Mouse (Mus musculus) natural killer cell, adult 2 months (primary cell): ENCODE results near the gene Adcy1.
A peak's percentile ranks its signal among the peaks of the same experiment; 100 is the strongest.

Source experiments
- DNase-seq, 2 experiments: peaks; one replicate each; pipeline ENCODE4 v3.0.0; 2022; ENCODE audit warnings: low spot score in 2 of 2

The Adcy1 gene

GRCm38 (mm10) chr11:7136246-7136855, 73.1 kb downstream of the Adcy1 start:
- no peak for DNase-seq

GRCm38 (mm10) chr11:7138370-7138769, 75.1 kb downstream of the Adcy1 start:
- no peak for DNase-seq

- peak in 1 of 2 experiments; percentile 18 for DNase-seq
Measured at GRCm38 (mm10) chr11:7140449-7140848, 77.2 kb downstream of the Adcy1 start.

GRCm38 (mm10) chr11:7142725-7143124, 79.4 kb downstream of the Adcy1 start:
- no peak for DNase-seq

GRCm38 (mm10) chr11:7144369-7144768, 81.1 kb downstream of the Adcy1 start:
- DNase-seq, result peak; percentile 11 to 19

GRCm38 (mm10) chr11:7145221-7145620, 81.9 kb downstream of the Adcy1 start:
- peak; percentile 71 to 78 for DNase-seq

GRCm38 (mm10) chr11:7147536-7147935, 84.2 kb downstream of the Adcy1 start:
- no peak for DNase-seq

- DNase-seq, result peak; percentile 5 to 10
Measured at GRCm38 (mm10) chr11:7147945-7148344, 84.7 kb downstream of the Adcy1 start.

- no peak for DNase-seq
Measured at GRCm38 (mm10) chr11:7149471-7149870, 86.2 kb downstream of the Adcy1 start.

- DNase-seq, result no peak
Measured at GRCm38 (mm10) chr11:7150511-7150910, 87.2 kb downstream of the Adcy1 start.

GRCm38 (mm10) chr11:7152371-7152770, 89.1 kb downstream of the Adcy1 start:
- no peak for DNase-seq

GRCm38 (mm10) chr11:7153081-7153480, 89.8 kb downstream of the Adcy1 start:
- no peak for DNase-seq

- DNase-seq, result no peak
Measured at GRCm38 (mm10) chr11:7156427-7156826, 93.1 kb downstream of the Adcy1 start.

- DNase-seq, result peak in 1 of 2 experiments; percentile 13
Measured at GRCm38 (mm10) chr11:7158196-7158595, 94.9 kb downstream of the Adcy1 start.

GRCm38 (mm10) chr11:7160146-7160545, 96.9 kb downstream of the Adcy1 start:
- no peak for DNase-seq

- no peak for DNase-seq
Measured at GRCm38 (mm10) chr11:7160637-7161101, 97.4 kb downstream of the Adcy1 start.

GRCm38 (mm10) chr11:7161502-7162174, 98.3 kb downstream of the Adcy1 start:
- DNase-seq, result peak; percentile 15 to 36

- no peak for DNase-seq
Measured at GRCm38 (mm10) chr11:7164416-7164815, 101.1 kb downstream of the Adcy1 start.

- DNase-seq, result no peak
Measured at GRCm38 (mm10) chr11:7169645-7170044, 106.4 kb downstream of the Adcy1 start.

- no peak for DNase-seq
Measured at GRCm38 (mm10) chr11:7173664-7174063, 110.4 kb downstream of the Adcy1 start.

GRCm38 (mm10) chr11:7178724-7179123, 115.4 kb downstream of the Adcy1 start:
- no peak for DNase-seq

- no peak for DNase-seq
Measured at GRCm38 (mm10) chr11:7179276-7179675, 116.0 kb downstream of the Adcy1 start.

- no peak for DNase-seq
Measured at GRCm38 (mm10) chr11:7182409-7183042, 119.2 kb downstream of the Adcy1 start.
